Mouse (Mus musculus): Measurements from ENCODE around the gene Atp6v1e2.

DNA sequence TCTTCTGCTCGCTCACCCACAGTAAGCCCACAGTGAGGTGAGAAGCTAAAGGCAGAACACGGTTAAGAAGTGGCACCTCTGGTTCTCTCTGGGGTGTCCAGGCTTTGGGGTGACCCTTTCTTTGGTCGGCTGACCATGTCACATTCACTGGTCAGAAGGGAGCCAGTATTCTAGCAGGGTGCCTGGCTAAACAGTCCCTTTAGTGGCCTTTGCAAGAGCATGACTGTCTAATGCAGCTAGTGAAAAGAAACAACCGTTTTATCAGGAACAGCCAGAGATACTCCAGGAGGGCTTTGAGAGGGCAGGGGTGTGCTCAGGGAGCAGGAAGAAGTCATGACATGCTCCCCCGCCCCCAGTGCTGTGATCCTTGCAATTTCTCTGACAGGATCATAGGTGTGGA, 36.4 kb downstream of the Atp6v1e2 start:
- TF ChIP-seq POLR2A (IDR thresholded peaks at IDR 0.05; ENCODE audit: borderline replicate concordance, extremely low read depth, insufficient read depth, insufficient read length, poor library complexity, severe bottlenecking) = no peak
- TF ChIP-seq CTCF (IDR thresholded peaks at IDR 0.05; ENCODE audit: borderline replicate concordance, extremely low read depth, insufficient read depth, insufficient read length) = no peak

Measured in brain, embryonic 14.5 days (tissue).